Mouse (Mus musculus) heart, adult 2 months (tissue): Measurements from ENCODE around the gene Klhl31. TPM values are rescaled to one million over a fixed set of nuclear protein-coding genes. Genes with fewer than 3 reads are reported as not detected.

Experiments
- DNase-seq, 2 experiments: peaks; one replicate each; pipeline ENCODE4 v3.0.0; 2021
- H3K27ac ChIP-seq: fragments of 200-600 bp; 2 replicates; pipeline ENCODE4 v1.8.1; 2022
- H3K27me3 ChIP-seq: fragments of 200-500 bp; 2 replicates; pipeline ENCODE4 v1.6.1; 2012; ENCODE audit warnings: mild to moderate bottlenecking, low read length, inconsistent platforms, mixed read lengths; ENCODE audit not compliant: control insufficient read depth, insufficient read depth
- H3K36me3 ChIP-seq: fragments of 200-500 bp; 2 replicates; pipeline ENCODE4 v1.6.1; 2012; ENCODE audit warnings: low read length, inconsistent platforms; ENCODE audit not compliant: control insufficient read depth, insufficient read depth
- H3K4me1 ChIP-seq: fragments of 200-500 bp; 2 replicates; pipeline ENCODE4 v1.6.1; 2011; ENCODE audit warnings: low read length; ENCODE audit not compliant: control insufficient read depth, insufficient read depth
- H3K4me3 ChIP-seq: fragments of 200-600 bp; 2 replicates; pipeline ENCODE4 v1.8.1; 2022
- H3K79me2 ChIP-seq: fragments of 200-500 bp; replicated peaks from 2 replicates; pipeline ENCODE4 v1.6.1; 2012; ENCODE audit warnings: mild to moderate bottlenecking, inconsistent platforms, low read length, moderate library complexity, mixed read lengths; ENCODE audit not compliant: control insufficient read depth, insufficient read depth
- H3K9ac ChIP-seq: fragments of 200-500 bp; 2 replicates; pipeline ENCODE4 v1.6.1; 2012; ENCODE audit warnings: low read depth, mild to moderate bottlenecking, control low read depth, inconsistent platforms, low read length, mixed read lengths
- CTCF ChIP-seq: fragments of 200-600 bp; IDR thresholded peaks from 2 replicates; pipeline ENCODE4 v1.8.1; 2022; ENCODE audit warnings: antibody characterized with exemption, mild to moderate bottlenecking, moderate library complexity
- EP300 ChIP-seq: fragments of 200-500 bp; IDR thresholded peaks from 2 replicates; pipeline ENCODE4 v1.6.1; 2011; ENCODE audit warnings: low read depth, low read length, control low read depth; ENCODE audit not compliant: insufficient read depth
- POLR2A ChIP-seq: fragments of 200-500 bp; IDR thresholded peaks from 2 replicates; pipeline ENCODE4 v1.6.1; 2011; ENCODE audit warnings: mild to moderate bottlenecking, low read depth, low read length, control low read depth; ENCODE audit not compliant: insufficient read depth
- WGBS: fragments of 180-500 bp; shearing (Covaris S2); methylation state at CpG from one replicate; pipeline ENCODE4 v1.1.7; 2018; 5-methylcytosine and 5-hydroxymethylcytosine counted together
- intact Hi-C: fragments of 180-260 bp; cut with DNase I; formaldehyde crosslinking; loops from one replicate; pipeline ENCODE4 v1.15.1; 2025
- polyA plus RNA-seq: library from polyadenylated mRNA; depleted of rRNA; stranded (reverse); fragments of >200 nt; gene quantifications from 2 replicates; pipeline ENCODE4 v1.2.3, GENCODE M21; 2012
- total RNA-seq, 2 experiments: library from RNA; stranded (reverse); gene quantifications; 2 replicates each; pipeline ENCODE4 v1.2.3; 2021

Klhl31 gene
- total and polyA plus RNA-seq, 3 experiments, result 22.4 to 122 (median 116) TPM

- 45% methylated on average over 7 of the region's 7 CpGs for WGBS
- intact Hi-C loops, result loop anchor here (5.0 to 10.0 kb wide), 2 partner anchors 40 to 383 kb away; no protein-coding TSS in a partner anchor
- H3K4me3 ChIP-seq, result no peak overlapping the region
- no peak for DNase-seq
- TF ChIP-seq POLR2A, result no peak
- H3K27me3 ChIP-seq, result peaks cover 6% of the 10 kb centered on the region
- H3K79me2 ChIP-seq, result peaks cover 4% of the 10 kb centered on the region; the same call in 1 of the 2 replicates
- peaks cover 3% of the 10 kb centered on the region; the same call in 1 of the 2 replicates for H3K4me1 ChIP-seq
- H3K9ac ChIP-seq, result no peak overlapping the region
- no peak overlapping the region for H3K27ac ChIP-seq
- H3K36me3 ChIP-seq, result peaks cover 2% of the 10 kb centered on the region; the same call in 1 of the 2 replicates
These were observed 15.5 kb downstream of the Klhl31 start for GRCm38 (mm10) chr9:77651847-77652246.

GRCm38 (mm10) chr9:77653907-77654306 is 17.6 kb downstream of the Klhl31 start:
- Histone ChIP-seq H3K27ac (no peak overlapping the region), H3K36me3 (peaks cover 2% of the 10 kb centered on the region; the same call in 1 of the 2 replicates), H3K27me3 (peaks cover 6% of the 10 kb centered on the region), H3K4me3 (no peak overlapping the region), H3K9ac (no peak overlapping the region), H3K79me2 (0 out of 2 replicates have a peak, but pooled peaks cover 3% of the 10 kb centered on the region), H3K4me1 (peaks cover 3% of the 10 kb centered on the region; the same call in 1 of the 2 replicates)
- intact Hi-C loops, result loop anchor here (2.0 to 10.0 kb wide), 4 partner anchors 42 to 381 kb away; no protein-coding TSS in a partner anchor
- 71% methylated on average over 3 of the region's 3 CpGs for WGBS
- TF ChIP-seq EP300 (no peak), CTCF (no peak), POLR2A (no peak)
- DNase-seq, result no peak

- peak overlapping the region; percentile 35 for H3K9ac ChIP-seq
- intact Hi-C loops, result loop anchor here (2.0 to 10.0 kb wide), 4 partner anchors 58 to 379 kb away; no protein-coding TSS in a partner anchor
These were observed 19.1 kb downstream of the Klhl31 start for GRCm38 (mm10) chr9:77655181-77655934.

GRCm38 (mm10) chr9:77655935-77656288 is 19.6 kb downstream of the Klhl31 start:
- 2% methylated on average over 7 of the region's 7 CpGs for WGBS

More at GRCm38 (mm10) chr9:77655181-77655934, 19.1 kb downstream of the Klhl31 start:
- H3K79me2 ChIP-seq, result 0 out of 2 replicates have a peak, but pooled peaks cover 3% of the 10 kb centered on the region
- H3K27me3 ChIP-seq, result peaks cover 6% of the 10 kb centered on the region
- peak; percentile 42 to 55 for DNase-seq
- TF ChIP-seq POLR2A (no peak), CTCF (no peak), EP300 (no peak)
- peaks cover 2% of the 10 kb centered on the region for H3K36me3 ChIP-seq
- H3K4me3 ChIP-seq, result peak overlapping the region; percentile 49
- 7% methylated on average over 85 of the region's 85 CpGs for WGBS
- H3K27ac ChIP-seq, result no peak overlapping the region
- peaks cover 3% of the 10 kb centered on the region; the same call in 1 of the 2 replicates for H3K4me1 ChIP-seq

GRCm38 (mm10) chr9:77662917-77663316 is 26.6 kb downstream of the Klhl31 start:
- 40% methylated on average over 3 of the region's 3 CpGs for whole genome bisulfite sequencing
- Histone ChIP-seq H3K36me3 (no peaks in the 10 kb centered on the region; the same call in 1 of the 2 replicates), H3K4me1 (no peaks in the 10 kb centered on the region), H3K79me2 (no peaks in the 10 kb centered on the region), H3K9ac (no peak overlapping the region), H3K27ac (no peak overlapping the region), H3K27me3 (no peaks in the 10 kb centered on the region), H3K4me3 (no peak overlapping the region)
- peak in 1 of 2 experiments; percentile 8 for DNase-seq
- TF ChIP-seq CTCF (peak; percentile 55), POLR2A (no peak), EP300 (no peak)
- intact Hi-C loops, result no loop called here

More at GRCm38 (mm10) chr9:77655935-77656288, 19.6 kb downstream of the Klhl31 start:
- TF ChIP-seq EP300 (0 out of 2 replicates have a peak, but pooled peaks have one; percentile 8), CTCF (peak; percentile 87), POLR2A (no peak)
- peaks cover 2% of the 10 kb centered on the region for H3K36me3 ChIP-seq
- H3K9ac ChIP-seq, result no peak overlapping the region
- peak in 1 of 2 experiments; percentile 34 for DNase-seq
- 0 out of 2 replicates have a peak, but pooled peaks cover 3% of the 10 kb centered on the region for H3K79me2 ChIP-seq
- H3K27me3 ChIP-seq, result peaks cover 6% of the 10 kb centered on the region
- H3K4me1 ChIP-seq, result peaks cover 3% of the 10 kb centered on the region; the same call in 1 of the 2 replicates
- H3K4me3 ChIP-seq, result peak overlapping the region; percentile 49
- no peak overlapping the region for H3K27ac ChIP-seq
- intact Hi-C loops, result loop anchor here (2.0 to 10.0 kb wide), 4 partner anchors 59 to 379 kb away; no protein-coding TSS in a partner anchor
